Mouse (Mus musculus) forebrain, embryonic 13.5 days (tissue): ENCODE measurements at regions not wholly inside any gene's neighbourhood (a gene's known extent, or its start where the extent isn't known, plus 50 kb on each side); places are given as distances from the start of the nearest gene placed in this dataset.

Source experiments
- ATAC-seq: fragments of 200-750 bp; cut with Nextera tagmentation; 2 replicates; pipeline ENCODE4 v1.8.0; 2017
- H3K27ac ChIP-seq: fragments of 300-500 bp; sonication (generic); 2 replicates; pipeline ENCODE4 v1.5.1; 2015; ENCODE audit warnings: inconsistent platforms, mild to moderate bottlenecking, moderate library complexity
- H3K27me3 ChIP-seq: fragments of 300-500 bp; sonication (generic); 2 replicates; pipeline ENCODE4 v1.6.1; 2015; ENCODE audit warnings: mild to moderate bottlenecking, inconsistent platforms
- H3K36me3 ChIP-seq: fragments of 300-500 bp; sonication (generic); 2 replicates; pipeline ENCODE4 v1.6.1; 2015; ENCODE audit warnings: mild to moderate bottlenecking, inconsistent platforms; ENCODE audit not compliant: poor library complexity, severe bottlenecking
- H3K4me1 ChIP-seq: fragments of 300-500 bp; sonication (generic); 2 replicates; pipeline ENCODE4 v1.6.1; 2015; ENCODE audit warnings: inconsistent platforms
- H3K4me2 ChIP-seq: fragments of 300-500 bp; sonication (generic); 2 replicates; pipeline ENCODE4 v1.6.1; 2015; ENCODE audit warnings: inconsistent platforms, mild to moderate bottlenecking, moderate library complexity
- H3K4me3 ChIP-seq: fragments of 300-500 bp; sonication (generic); 2 replicates; pipeline ENCODE4 v1.5.1; 2015; ENCODE audit warnings: mild to moderate bottlenecking, inconsistent platforms
- H3K9ac ChIP-seq: fragments of 300-500 bp; sonication (generic); 2 replicates; pipeline ENCODE4 v1.6.1; 2015; ENCODE audit warnings: mild to moderate bottlenecking, inconsistent platforms
- H3K9me3 ChIP-seq: fragments of 300-500 bp; sonication (generic); replicated peaks from 2 replicates; pipeline ENCODE4 v1.6.1; 2016; ENCODE audit warnings: inconsistent platforms
- WGBS: fragments of 180-500 bp; shearing (Covaris S2); methylation state at CpG from one replicate; pipeline ENCODE4 v1.1.7; 2015; 5-methylcytosine and 5-hydroxymethylcytosine counted together

DNA sequence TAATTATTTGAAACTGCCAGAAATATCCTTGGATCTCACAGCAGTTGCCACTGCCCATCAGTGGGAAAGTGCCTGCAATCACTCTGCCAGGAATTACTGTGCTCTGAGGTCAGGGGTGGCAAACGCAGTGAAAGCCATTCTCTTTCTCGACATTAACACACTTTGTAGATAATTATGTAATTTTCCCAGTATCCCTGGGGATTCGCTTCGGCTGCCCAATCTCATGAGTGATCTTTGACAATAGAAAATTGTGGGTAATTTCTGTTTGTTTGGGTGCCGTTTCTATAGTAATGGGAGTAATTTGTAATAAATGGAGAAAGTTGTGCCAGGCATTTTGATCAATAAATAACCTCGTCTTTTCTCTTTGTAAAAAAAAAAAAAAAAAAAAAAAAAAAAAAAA is 124.2 kb upstream of the Cdh4 start:
- H3K4me1 ChIP-seq = 0 out of 2 replicates have a peak, but pooled peaks cover 5% of the 10 kb centered on the region
- ATAC-seq = peak; percentile 41; the same call in 1 of the 2 replicates
- no peak overlapping the region for H3K9ac ChIP-seq
- no peak overlapping the region for H3K4me2 ChIP-seq
- 26% methylated on average over 6 of the region's 6 CpGs for WGBS
- peaks cover 3% of the 10 kb centered on the region for H3K9me3 ChIP-seq
- H3K4me3 ChIP-seq = no peak overlapping the region
- peak overlapping the region; percentile 25; the same call in 1 of the 2 replicates for H3K27ac ChIP-seq
- no peaks in the 10 kb centered on the region for H3K36me3 ChIP-seq
- H3K27me3 ChIP-seq = 0 out of 2 replicates have a peak, but pooled peaks cover 3% of the 10 kb centered on the region

GRCm38 (mm10) chr2:179325242-179325641 is 117.0 kb upstream of the Cdh4 start:
- Histone ChIP-seq H3K27me3 (no peaks in the 10 kb centered on the region), H3K36me3 (no peaks in the 10 kb centered on the region), H3K4me1 (0 out of 2 replicates have a peak, but pooled peaks cover 4% of the 10 kb centered on the region), H3K27ac (no peak overlapping the region), H3K9me3 (peaks cover 1% of the 10 kb centered on the region), H3K4me2 (no peak overlapping the region), H3K9ac (no peak overlapping the region), H3K4me3 (no peak overlapping the region)
- no peak for ATAC-seq
- WGBS = 39% methylated on average over 5 of the region's 5 CpGs

GRCm38 (mm10) chr2:179332872-179333489 is 109.2 kb upstream of the Cdh4 start:
- Histone ChIP-seq H3K9ac (no peak overlapping the region), H3K4me3 (no peak overlapping the region), H3K4me1 (peaks cover 9% of the 10 kb centered on the region), H3K27ac (no peak overlapping the region), H3K4me2 (no peak overlapping the region), H3K27me3 (no peaks in the 10 kb centered on the region), H3K9me3 (no peaks in the 10 kb centered on the region), H3K36me3 (no peaks in the 10 kb centered on the region)
- ATAC-seq = no peak
- 70% methylated on average over 5 of the region's 5 CpGs for WGBS

DNA sequence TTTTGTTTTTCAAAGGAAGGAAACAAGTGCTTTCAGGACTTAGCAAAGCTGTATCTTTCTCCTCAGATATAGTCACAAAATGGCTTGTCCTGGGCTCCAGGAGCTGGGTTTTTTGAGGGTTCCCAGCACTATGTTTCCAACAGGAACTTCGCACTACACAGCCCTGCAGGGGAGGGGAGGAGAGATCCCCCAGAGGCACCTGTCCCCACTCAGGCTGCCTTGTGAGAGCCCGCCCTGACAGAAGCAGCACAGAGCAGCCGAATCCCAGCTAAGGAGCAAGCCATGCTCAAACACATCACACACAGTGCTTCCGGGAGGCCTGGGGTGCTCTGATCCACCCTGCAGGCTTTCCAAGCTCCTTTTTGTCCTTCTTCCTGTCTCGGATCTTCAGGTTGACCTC is 108.6 kb upstream of the Cdh4 start:
- ATAC-seq = no peak
- H3K4me2 ChIP-seq = no peak overlapping the region

GRCm38 (mm10) chr2:179336235-179336634 is 106.0 kb upstream of the Cdh4 start:
- Histone ChIP-seq H3K4me3 (no peak overlapping the region), H3K4me2 (no peak overlapping the region), H3K9ac (no peak overlapping the region), H3K36me3 (no peaks in the 10 kb centered on the region), H3K27ac (no peak overlapping the region), H3K27me3 (no peaks in the 10 kb centered on the region), H3K4me1 (peaks cover 9% of the 10 kb centered on the region), H3K9me3 (no peaks in the 10 kb centered on the region)
- WGBS = 6% methylated on average over 1 of the region's 1 CpGs
- ATAC-seq = peak; percentile 65; the same call in 1 of the 2 replicates

More for the DNA sequence above, 108.6 kb upstream of the Cdh4 start:
- Histone ChIP-seq H3K27ac (no peak overlapping the region), H3K4me3 (no peak overlapping the region), H3K4me1 (peaks cover 9% of the 10 kb centered on the region), H3K36me3 (no peaks in the 10 kb centered on the region), H3K9ac (no peak overlapping the region), H3K27me3 (no peaks in the 10 kb centered on the region), H3K9me3 (no peaks in the 10 kb centered on the region)
- 84% methylated on average over 5 of the region's 5 CpGs for whole genome bisulfite sequencing

GRCm38 (mm10) chr2:179352676-179353075 is 89.6 kb upstream of the Cdh4 start:
- Histone ChIP-seq H3K36me3 (no peaks in the 10 kb centered on the region), H3K4me2 (no peak overlapping the region), H3K27ac (no peak overlapping the region), H3K4me3 (no peak overlapping the region), H3K4me1 (peaks cover 13% of the 10 kb centered on the region), H3K9ac (no peak overlapping the region), H3K27me3 (no peaks in the 10 kb centered on the region), H3K9me3 (no peaks in the 10 kb centered on the region)
- 63% methylated on average over 3 of the region's 3 CpGs for WGBS
- ATAC-seq = no peak

DNA sequence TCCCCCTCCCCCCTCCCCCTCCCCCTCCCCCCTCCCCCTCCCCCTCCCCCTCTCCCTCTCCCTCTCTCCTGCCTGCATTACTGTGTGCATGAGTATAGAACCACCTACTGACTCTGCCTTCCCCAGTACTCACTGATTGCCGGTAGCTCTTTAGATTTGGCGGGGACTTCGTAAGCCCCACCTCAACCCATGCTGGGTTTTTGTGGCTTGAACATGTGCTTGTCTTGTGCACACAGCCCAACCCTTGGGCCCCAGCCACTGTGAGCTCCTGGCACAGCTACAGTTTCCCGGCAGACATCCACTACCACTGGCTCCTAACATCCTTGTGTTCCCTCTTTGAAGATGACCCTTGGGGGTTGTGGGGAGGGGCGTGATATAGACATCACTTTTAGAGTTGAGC is 87.4 kb upstream of the Cdh4 start:
- Histone ChIP-seq H3K4me2 (no peak overlapping the region), H3K4me1 (peaks cover 13% of the 10 kb centered on the region), H3K9ac (no peak overlapping the region), H3K4me3 (no peak overlapping the region), H3K9me3 (no peaks in the 10 kb centered on the region), H3K27me3 (no peaks in the 10 kb centered on the region), H3K36me3 (no peaks in the 10 kb centered on the region), H3K27ac (no peak overlapping the region)
- WGBS = 48% methylated on average over 5 of the region's 5 CpGs
- ATAC-seq = 0 out of 2 replicates have a peak, but pooled peaks have one; percentile 30

- Histone ChIP-seq H3K9me3 (no peaks in the 10 kb centered on the region), H3K27me3 (no peaks in the 10 kb centered on the region), H3K4me2 (no peak overlapping the region), H3K4me1 (no peaks in the 10 kb centered on the region), H3K4me3 (no peak overlapping the region), H3K36me3 (no peaks in the 10 kb centered on the region), H3K9ac (no peak overlapping the region), H3K27ac (no peak overlapping the region)
- WGBS = 69% methylated on average over 14 of the region's 14 CpGs
- ATAC-seq = no peak
Observed at GRCm38 (mm10) chr2:179370882-179371546, 71.2 kb upstream of the Cdh4 start.

- Histone ChIP-seq H3K9me3 (no peaks in the 10 kb centered on the region), H3K4me3 (no peak overlapping the region), H3K36me3 (no peaks in the 10 kb centered on the region), H3K4me2 (no peak overlapping the region), H3K9ac (no peak overlapping the region), H3K27ac (no peak overlapping the region), H3K4me1 (no peaks in the 10 kb centered on the region), H3K27me3 (no peaks in the 10 kb centered on the region)
- no peak for ATAC-seq
- WGBS = 71% methylated on average over 7 of the region's 7 CpGs
Observed at GRCm38 (mm10) chr2:179371553-179371952, 70.7 kb upstream of the Cdh4 start.

DNA sequence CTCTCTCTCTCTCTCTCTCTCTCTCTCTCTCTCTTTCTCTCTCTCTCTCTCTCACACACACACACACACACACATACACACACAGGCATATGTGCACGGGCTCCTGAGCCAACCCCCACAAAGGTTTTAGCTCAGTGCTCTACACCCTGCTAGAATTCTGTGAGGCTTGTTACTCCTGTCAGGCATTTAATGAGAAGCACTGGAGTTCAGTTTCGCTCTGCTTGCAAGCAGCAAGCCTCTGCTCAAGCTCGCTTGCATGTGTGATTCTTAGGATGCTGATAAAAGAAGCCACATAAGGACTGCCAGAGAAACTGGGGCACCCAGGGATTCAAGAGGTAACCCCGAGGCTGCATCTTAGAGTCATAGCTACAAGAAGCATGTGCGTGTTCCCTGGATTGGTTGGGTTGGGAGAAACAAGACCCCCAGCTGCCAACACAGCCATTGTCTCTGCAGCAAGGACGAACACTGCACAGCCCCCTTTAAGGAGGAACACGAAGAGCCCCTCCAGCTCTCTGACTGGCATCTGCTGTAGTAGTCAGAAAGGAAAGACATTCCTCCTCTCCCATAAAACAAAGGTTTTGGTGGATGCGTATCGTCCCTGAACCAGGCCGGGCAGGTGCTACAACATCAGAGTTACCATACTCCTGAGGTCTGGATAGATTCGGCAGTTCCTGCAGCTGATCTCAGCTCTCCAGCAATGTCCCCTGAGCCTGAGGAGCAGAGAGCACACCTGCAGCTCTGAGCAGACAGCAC is 62.4 kb upstream of the Cdh4 start:
- ATAC-seq = peak; percentile 33; the same call in 1 of the 2 replicates
- 0 out of 2 replicates have a peak overlapping the region, but pooled peaks have one; percentile 8 for H3K27ac ChIP-seq
- 54% methylated on average over 11 of the region's 11 CpGs for WGBS

DNA sequence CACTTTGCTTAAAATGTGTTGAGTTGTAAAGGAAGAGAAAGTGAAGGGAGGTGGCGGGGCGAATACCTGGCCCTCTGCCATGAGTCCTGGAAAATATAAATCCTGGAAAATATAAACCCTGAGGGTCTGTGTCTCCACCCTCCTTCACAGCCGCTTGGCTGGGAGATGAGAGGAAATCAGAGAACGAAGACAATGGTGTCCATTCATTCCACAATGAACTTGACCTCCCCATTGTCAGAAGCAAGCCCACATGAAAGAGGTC is 61.9 kb upstream of the Cdh4 start:
- H3K4me3 ChIP-seq = no peak overlapping the region
- H3K9ac ChIP-seq = no peak overlapping the region
- 68% methylated on average over 4 of the region's 4 CpGs for WGBS
- no peaks in the 10 kb centered on the region for H3K27me3 ChIP-seq
- H3K27ac ChIP-seq = no peak overlapping the region
- H3K4me2 ChIP-seq = no peak overlapping the region
- H3K36me3 ChIP-seq = no peaks in the 10 kb centered on the region
- no peaks in the 10 kb centered on the region for H3K9me3 ChIP-seq
- ATAC-seq = no peak
- H3K4me1 ChIP-seq = peaks cover 16% of the 10 kb centered on the region

More for the DNA sequence above, 62.4 kb upstream of the Cdh4 start:
- no peaks in the 10 kb centered on the region for H3K36me3 ChIP-seq
- H3K27me3 ChIP-seq = no peaks in the 10 kb centered on the region
- no peaks in the 10 kb centered on the region for H3K9me3 ChIP-seq
- H3K4me3 ChIP-seq = no peak overlapping the region
- no peak overlapping the region for H3K9ac ChIP-seq
- peaks cover 16% of the 10 kb centered on the region for H3K4me1 ChIP-seq
- H3K4me2 ChIP-seq = no peak overlapping the region

- Histone ChIP-seq H3K27me3 (no peaks in the 10 kb centered on the region), H3K4me3 (no peak overlapping the region), H3K4me2 (no peak overlapping the region), H3K27ac (no peak overlapping the region), H3K9me3 (no peaks in the 10 kb centered on the region), H3K4me1 (peaks cover 16% of the 10 kb centered on the region), H3K36me3 (no peaks in the 10 kb centered on the region), H3K9ac (no peak overlapping the region)
- 98% methylated on average over 3 of the region's 3 CpGs for WGBS
- ATAC-seq = no peak
Observed at GRCm38 (mm10) chr2:179381916-179382315, 60.3 kb upstream of the Cdh4 start.
